Mouse (Mus musculus): ENCODE results near the gene Gm5105.

The Gm5105 gene

GRCm38 (mm10) chr3:138067288-138067687 lies at the start of gene Gm5105:
TSS of gene Gm5105 (minus strand) at chr3:138067388.
- no peak for DNase-seq (ENCODE audit: low read depth)

GRCm38 (mm10) chr3:138116871-138117270 lies 49.7 kb upstream of the Gm5105 start:
- no peak for DNase-seq (ENCODE audit: low read depth)

GRCm38 (mm10) chr3:138114106-138114505 lies 46.9 kb upstream of the Gm5105 start:
- DNase-seq (ENCODE audit: low read depth): no peak

- DNase-seq (ENCODE audit: low read depth): no peak
These were observed 44.0 kb upstream of the Gm5105 start for GRCm38 (mm10) chr3:138110910-138111782.

GRCm38 (mm10) chr3:138106887-138107286 lies 39.7 kb upstream of the Gm5105 start:
- no peak for DNase-seq (ENCODE audit: low read depth)

GRCm38 (mm10) chr3:138105056-138105455 lies 37.9 kb upstream of the Gm5105 start:
- DNase-seq (ENCODE audit: low read depth): no peak

- no peak for DNase-seq (ENCODE audit: low read depth)
These were observed 36.5 kb upstream of the Gm5105 start for GRCm38 (mm10) chr3:138103690-138104089.

- no peak for DNase-seq (ENCODE audit: low read depth)
These were observed 34.7 kb upstream of the Gm5105 start for GRCm38 (mm10) chr3:138101936-138102335.

- no peak for DNase-seq (ENCODE audit: low read depth)
These were observed 30.5 kb upstream of the Gm5105 start for GRCm38 (mm10) chr3:138097718-138098117.

- no peak for DNase-seq (ENCODE audit: low read depth)
These were observed 29.3 kb upstream of the Gm5105 start for GRCm38 (mm10) chr3:138096263-138097028.

GRCm38 (mm10) chr3:138095718-138096117 lies 28.5 kb upstream of the Gm5105 start:
- no peak for DNase-seq (ENCODE audit: low read depth)

- no peak for DNase-seq (ENCODE audit: low read depth)
These were observed 28.1 kb upstream of the Gm5105 start for GRCm38 (mm10) chr3:138095301-138095700.

GRCm38 (mm10) chr3:138083896-138084295 lies 16.7 kb upstream of the Gm5105 start:
- no peak for DNase-seq (ENCODE audit: low read depth)

- no peak for DNase-seq (ENCODE audit: low read depth)
These were observed 16.0 kb upstream of the Gm5105 start for GRCm38 (mm10) chr3:138083073-138083637.

GRCm38 (mm10) chr3:138078701-138079100 lies 11.5 kb upstream of the Gm5105 start:
- DNase-seq (ENCODE audit: low read depth): no peak

- DNase-seq (ENCODE audit: low read depth): no peak
These were observed 10.5 kb upstream of the Gm5105 start for GRCm38 (mm10) chr3:138077476-138078340.

GRCm38 (mm10) chr3:138075209-138075608 lies 8.0 kb upstream of the Gm5105 start:
- no peak for DNase-seq (ENCODE audit: low read depth)

- DNase-seq (ENCODE audit: low read depth): no peak
These were observed 7.0 kb upstream of the Gm5105 start for GRCm38 (mm10) chr3:138074214-138074613.

- no peak for DNase-seq (ENCODE audit: low read depth)
These were observed 4.4 kb upstream of the Gm5105 start for GRCm38 (mm10) chr3:138071476-138072073.

- no peak for DNase-seq (ENCODE audit: low read depth)
These were observed 3.8 kb upstream of the Gm5105 start for GRCm38 (mm10) chr3:138071004-138071403.

GRCm38 (mm10) chr3:138069756-138070511 lies 2.7 kb upstream of the Gm5105 start:
- DNase-seq (ENCODE audit: low read depth): no peak
